35 mouse cellular contexts compared by ENCODE assay signal in genomic region chr5:147309786-147310185, GRCm38 (mm10). TPM values are rescaled to one million over a fixed set of nuclear protein-coding genes. Genes with fewer than 3 reads are reported as not detected.
A peak's percentile ranks its signal among the peaks of the same experiment; 100 is the strongest.
DNase-seq lines count a peak whose midpoint lies in the region; ATAC-seq and TF ChIP-seq lines count a peak whose summit lies in the region.
"Had no signal": no experiment of that assay in that cellular context is flagged by ENCODE, and none has a peak within 500 bp of the region (broad histone marks: within the 10 kb centered on the region; RNA-seq: fewer than 3 reads in every experiment).

No protein-coding gene starts in this region.

- H3K4me1 ChIP-seq in heart, embryonic 10.5 days: peaks cover 23% of the 10 kb centered on the region
- H3K4me1 ChIP-seq in midbrain, embryonic 11.5 days (ENCODE audit: control insufficient read depth, insufficient read depth, low read length): peaks cover 4% of the 10 kb centered on the region
- peaks cover 4% of the 10 kb centered on the region; the same call in 1 of the 2 replicates for H3K4me1 ChIP-seq in midbrain, embryonic 16.5 days (ENCODE audit: control insufficient read depth, insufficient read depth, low read length)
- H3K4me1 ChIP-seq in intestine, postnatal 0 days (replicated peaks; ENCODE audit: control insufficient read depth, insufficient read depth, low read length): no peaks in the 10 kb centered on the region

- no peaks in the 10 kb centered on the region for H3K9me3 ChIP-seq in heart, embryonic 10.5 days
- H3K9me3 ChIP-seq in midbrain, embryonic 11.5 days (ENCODE audit: control insufficient read depth, low read length): no peaks in the 10 kb centered on the region
- no peaks in the 10 kb centered on the region for H3K9me3 ChIP-seq in midbrain, embryonic 16.5 days (replicated peaks; ENCODE audit: control insufficient read depth, low read length, poor library complexity, severe bottlenecking)
- no peaks in the 10 kb centered on the region for H3K9me3 ChIP-seq in intestine, postnatal 0 days (ENCODE audit: control insufficient read depth)
- H3K9me3 ChIP-seq: embryonic facial prominence, embryonic 12.5 days; embryonic facial prominence, embryonic 15.5 days had no signal

- no peak overlapping the region for H3K4me2 ChIP-seq in midbrain, embryonic 11.5 days
- H3K4me2 ChIP-seq in midbrain, embryonic 16.5 days (ENCODE audit: low read length): no peak overlapping the region
- peak overlapping the region; percentile 69; the same call in 1 of the 2 replicates for H3K4me2 ChIP-seq in intestine, postnatal 0 days (replicated peaks; ENCODE audit: low read depth)
- H3K4me2 ChIP-seq: embryonic facial prominence, embryonic 12.5 days; embryonic facial prominence, embryonic 15.5 days; heart, embryonic 11.5 days; hindbrain, embryonic 14.5 days had no signal

- TF ChIP-seq CTCF in intestine, postnatal 0 days (IDR thresholded peaks at IDR 0.05; ENCODE audit: low read depth): no peak

- no peak overlapping the region for H3K9ac ChIP-seq in midbrain, embryonic 11.5 days (ENCODE audit: low read length)
- H3K9ac ChIP-seq in midbrain, embryonic 16.5 days (ENCODE audit: low read depth, low read length): no peak overlapping the region
- no peak overlapping the region for H3K9ac ChIP-seq in intestine, postnatal 0 days (ENCODE audit: low read depth, low read length)
- H3K9ac ChIP-seq: embryonic facial prominence, embryonic 12.5 days; embryonic facial prominence, embryonic 15.5 days; forebrain, postnatal 0 days; hindbrain, embryonic 14.5 days had no signal

- H3K36me3 ChIP-seq in heart, embryonic 10.5 days: no peaks in the 10 kb centered on the region
- no peaks in the 10 kb centered on the region for H3K36me3 ChIP-seq in midbrain, embryonic 11.5 days (ENCODE audit: control insufficient read depth, insufficient read depth, low read length)
- no peaks in the 10 kb centered on the region for H3K36me3 ChIP-seq in midbrain, embryonic 16.5 days (ENCODE audit: control insufficient read depth, insufficient read depth, low read length)
- H3K36me3 ChIP-seq in intestine, postnatal 0 days (ENCODE audit: control insufficient read depth, insufficient read depth): no peaks in the 10 kb centered on the region
- H3K36me3 ChIP-seq: embryonic facial prominence, embryonic 12.5 days; embryonic facial prominence, embryonic 15.5 days; G1E had no signal

- no peak overlapping the region for H3K4me3 ChIP-seq in heart, embryonic 10.5 days
- no peak overlapping the region for H3K4me3 ChIP-seq in midbrain, embryonic 11.5 days (ENCODE audit: low read depth, low read length)
- H3K4me3 ChIP-seq in midbrain, embryonic 16.5 days (ENCODE audit: low read depth, low read length): no peak overlapping the region
- H3K4me3 ChIP-seq in intestine, postnatal 0 days (ENCODE audit: low read depth, low read length): no peak overlapping the region
- H3K4me3 ChIP-seq: embryonic facial prominence, embryonic 12.5 days; embryonic facial prominence, embryonic 15.5 days; gastrocnemius, adult 2 months; heart, adult 2 months had no signal

- no peak for ATAC-seq in midbrain, embryonic 11.5 days (ENCODE audit: low FRiP score)
- no peak for ATAC-seq in midbrain, embryonic 16.5 days
- ATAC-seq in intestine, postnatal 0 days: no peak
- ATAC-seq: forebrain, embryonic 14.5 days; forebrain, postnatal 0 days; hindbrain, postnatal 0 days; inflammation-experienced regulatory T-cells, adult 6 months; Patski had no signal

- 6% methylated on average over 2 of the region's 2 CpGs for WGBS in heart, embryonic 10.5 days
- 0% methylated on average over 2 of the region's 2 CpGs for WGBS in midbrain, embryonic 11.5 days
- WGBS in midbrain, embryonic 16.5 days: 8% methylated on average over 2 of the region's 2 CpGs
- WGBS in intestine, postnatal 0 days: 8% methylated on average over 2 of the region's 2 CpGs

- H3K27me3 ChIP-seq in heart, embryonic 10.5 days (ENCODE audit: insufficient read depth, poor library complexity, severe bottlenecking): peaks cover 100% of the 10 kb centered on the region
- peaks cover 100% of the 10 kb centered on the region for H3K27me3 ChIP-seq in midbrain, embryonic 11.5 days (ENCODE audit: control insufficient read depth, insufficient read depth, low read length)
- peaks cover 91% of the 10 kb centered on the region for H3K27me3 ChIP-seq in midbrain, embryonic 16.5 days (ENCODE audit: control insufficient read depth, insufficient read depth, low read depth, low read length)
- H3K27me3 ChIP-seq in intestine, postnatal 0 days (replicated peaks; ENCODE audit: control insufficient read depth, insufficient read depth, low read length): peaks cover 21% of the 10 kb centered on the region; the same call in 1 of the 2 replicates

- no peak overlapping the region for H3K27ac ChIP-seq in heart, embryonic 10.5 days
- H3K27ac ChIP-seq in midbrain, embryonic 11.5 days (ENCODE audit: low read depth, low read length): no peak overlapping the region
- no peak overlapping the region for H3K27ac ChIP-seq in midbrain, embryonic 16.5 days (ENCODE audit: low read length)
- H3K27ac ChIP-seq in intestine, postnatal 0 days (ENCODE audit: low read depth, low read length): 0 out of 2 replicates have a peak overlapping the region, but pooled peaks have one; percentile 90
- H3K27ac ChIP-seq: embryonic facial prominence, embryonic 12.5 days; embryonic facial prominence, embryonic 15.5 days; gastrocnemius, adult 2 months; heart, adult 2 months; hindbrain, embryonic 14.5 days; hindbrain, postnatal 0 days had no signal

- DNase-seq in heart, embryonic 10.5 days (ENCODE audit: low spot score): peak; percentile 73
- DNase-seq in heart, adult 18-20 months: no peak
- peak; percentile 81 for DNase-seq in midbrain, embryonic 11.5 days (ENCODE audit: low spot score, missing footprints)
- no peak for DNase-seq in right cerebral cortex, postnatal 25 days
- DNase-seq: adrenal gland, adult 2 months; adrenal gland, postnatal 14 days; cerebellum, adult 11 months; cerebellum, adult 2 months; cerebellum, adult 9-11 months; cerebellum, postnatal 25 days; forebrain, postnatal 0 days; gastrocnemius, adult 2 months; gastrocnemius, postnatal 25 days; heart, adult 2 months had no signal

RNA-seq across cellular contexts. Expression of gene Cdx2, which starts 2.7 kb away (rescaled TPM):
- not detected in 2 replicates for polyA plus RNA-seq in heart, embryonic 10.5 days (2016; fragmentation: Nextera tagmentation; extraction: Ambion mirVana)
- total RNA-seq in heart, adult 18-20 months (2021): not detected
- not detected in 2 replicates for polyA plus RNA-seq in midbrain, embryonic 11.5 days (2014; fragmentation: Nextera tagmentation; extraction: Ambion mirVana)
- not detected in 2 replicates for polyA plus RNA-seq in midbrain, embryonic 16.5 days (2015; fragmentation: Nextera tagmentation; extraction: Ambion mirVana)
- polyA plus RNA-seq in intestine, postnatal 0 days (2015; fragmentation: Nextera tagmentation; extraction: Ambion mirVana): 35.0 and 38.9 TPM in 2 replicates
- total RNA-seq: adrenal gland, adult 2 months; adrenal gland, postnatal 14 days; adrenal gland, postnatal 4 days; CH12.LX; common myeloid progenitor, adult 5-6 weeks; forebrain, postnatal 0 days; G1E; gastrocnemius, adult 2 months; gastrocnemius, postnatal 25 days; heart, adult 2 months; heart, postnatal 25 days; hindbrain, postnatal 0 days had no signal
- polyA plus RNA-seq: adrenal gland, adult 2 months; cerebellum, adult 2 months; embryonic facial prominence, embryonic 12.5 days; embryonic facial prominence, embryonic 15.5 days; forebrain, embryonic 11.5 days; forebrain, embryonic 14.5 days; forebrain, postnatal 0 days; G1E; heart, adult 2 months; heart, embryonic 11.5 days; heart, embryonic 14.5 days; heart, postnatal 0 days; hindbrain, embryonic 14.5 days; hindbrain, postnatal 0 days; inflammation-experienced regulatory T-cells, adult 6 months had no signal

RNA-seq across cellular contexts. Expression of gene Urad, which starts 12.5 kb away (rescaled TPM):
- polyA plus RNA-seq in heart, embryonic 10.5 days (2016; fragmentation: Nextera tagmentation; extraction: Ambion mirVana): not detected in 2 replicates
- total RNA-seq in heart, adult 18-20 months (2021): not detected
- not detected in 2 replicates for polyA plus RNA-seq in midbrain, embryonic 11.5 days (2014; fragmentation: Nextera tagmentation; extraction: Ambion mirVana)
- not detected in 2 replicates for polyA plus RNA-seq in midbrain, embryonic 16.5 days (2015; fragmentation: Nextera tagmentation; extraction: Ambion mirVana)
- polyA plus RNA-seq in intestine, postnatal 0 days (2015; fragmentation: Nextera tagmentation; extraction: Ambion mirVana): 0.95 and 1.1 TPM in 2 replicates
- total RNA-seq: CH12.LX; common myeloid progenitor, adult 5-6 weeks; forebrain, postnatal 0 days; G1E; gastrocnemius, adult 2 months; gastrocnemius, postnatal 25 days; heart, adult 2 months; heart, postnatal 25 days; hematopoietic stem cell, adult 5-6 weeks; hindbrain, postnatal 0 days had no signal
- polyA plus RNA-seq: cerebellum, adult 2 months; embryonic facial prominence, embryonic 12.5 days; embryonic facial prominence, embryonic 15.5 days; forebrain, embryonic 11.5 days; forebrain, embryonic 14.5 days; forebrain, postnatal 0 days; frontal cortex, adult 2 months; G1E; gonadal fat pad, adult 2 months; heart, adult 2 months; heart, embryonic 11.5 days; heart, embryonic 14.5 days; heart, postnatal 0 days; hindbrain, embryonic 14.5 days; hindbrain, postnatal 0 days; inflammation-experienced regulatory T-cells, adult 6 months; Patski had no signal

RNA-seq across cellular contexts. Expression of gene Pdx1, which starts 40.0 kb away (rescaled TPM):
- polyA plus RNA-seq in heart, embryonic 10.5 days (2016; fragmentation: Nextera tagmentation; extraction: Ambion mirVana): 0.44 TPM in 1 of 2 replicates, not detected in the other
- total RNA-seq in heart, adult 18-20 months (2021): not detected
- not detected in 2 replicates for polyA plus RNA-seq in midbrain, embryonic 11.5 days (2014; fragmentation: Nextera tagmentation; extraction: Ambion mirVana)
- polyA plus RNA-seq in midbrain, embryonic 16.5 days (2015; fragmentation: Nextera tagmentation; extraction: Ambion mirVana): not detected in 2 replicates
- 6.7 and 9.2 TPM in 2 replicates for polyA plus RNA-seq in intestine, postnatal 0 days (2015; fragmentation: Nextera tagmentation; extraction: Ambion mirVana)
- total RNA-seq: adrenal gland, adult 2 months; adrenal gland, postnatal 14 days; CH12.LX; common myeloid progenitor, adult 5-6 weeks; forebrain, postnatal 0 days; G1E; gastrocnemius, adult 2 months; gastrocnemius, postnatal 25 days; heart, adult 2 months; heart, postnatal 25 days; hematopoietic stem cell, adult 5-6 weeks; hindbrain, postnatal 0 days had no signal
- polyA plus RNA-seq: adrenal gland, adult 2 months; cerebellum, adult 2 months; embryonic facial prominence, embryonic 12.5 days; embryonic facial prominence, embryonic 15.5 days; forebrain, embryonic 11.5 days; forebrain, embryonic 14.5 days; forebrain, postnatal 0 days; frontal cortex, adult 2 months; G1E; gonadal fat pad, adult 2 months; heart, adult 2 months; heart, embryonic 11.5 days; heart, embryonic 14.5 days; heart, postnatal 0 days; hindbrain, embryonic 14.5 days; hindbrain, postnatal 0 days; inflammation-experienced regulatory T-cells, adult 6 months; Patski had no signal

Comparison
In these comparisons a context has a peak if more than half of its experiments do, and no peak if none do; other contexts are left out.
1. DNase-seq: peak in heart, embryonic 10.5 days (single experiment) and midbrain, embryonic 11.5 days (single experiment); none in heart, adult 18-20 months (0 of 2) and right cerebral cortex, postnatal 25 days (single experiment).
2. RNA of gene Cdx2, which starts 2.7 kb away (polyA plus RNA-seq): 35.0 to 38.9 TPM in intestine, postnatal 0 days; not detected in heart, embryonic 10.5 days, not detected in midbrain, embryonic 11.5 days and not detected in midbrain, embryonic 16.5 days; every median in the first group is over 10 times any median in the second.